Mouse (Mus musculus) hindbrain, embryonic 10.5 days (tissue): ENCODE results near the gene Ccne1. TPM values are rescaled to one million over a fixed set of nuclear protein-coding genes. Genes with fewer than 3 reads are reported as not detected.

Experiments
- DNase-seq: peaks from one replicate; pipeline ENCODE4 v3.0.0-alpha.2; 2017; ENCODE audit warnings: low spot score
- H3K27ac ChIP-seq: fragments of 300-500 bp; sonication (generic); 2 replicates; pipeline ENCODE4 v1.5.1; 2016; ENCODE audit warnings: mild to moderate bottlenecking, moderate library complexity
- H3K27me3 ChIP-seq: fragments of 300-500 bp; sonication (generic); 2 replicates; pipeline ENCODE4 v1.6.1; 2016; ENCODE audit warnings: mild to moderate bottlenecking; ENCODE audit not compliant: poor library complexity, insufficient read depth, severe bottlenecking
- H3K36me3 ChIP-seq: fragments of 300-500 bp; sonication (generic); 2 replicates; pipeline ENCODE4 v1.6.1; 2016; ENCODE audit warnings: mild to moderate bottlenecking, moderate library complexity
- H3K4me1 ChIP-seq: fragments of 300-500 bp; sonication (generic); replicated peaks from 2 replicates; pipeline ENCODE4 v1.6.1; 2016; ENCODE audit warnings: mild to moderate bottlenecking
- H3K4me3 ChIP-seq: fragments of 300-500 bp; sonication (generic); 2 replicates; pipeline ENCODE4 v1.5.1; 2016; ENCODE audit warnings: mild to moderate bottlenecking, moderate library complexity
- H3K9me3 ChIP-seq: fragments of 300-500 bp; sonication (generic); 2 replicates; pipeline ENCODE4 v1.6.1; 2016; ENCODE audit warnings: mild to moderate bottlenecking, moderate library complexity
- WGBS: fragments of 180-500 bp; shearing (Covaris S2); methylation state at CpG from one replicate; pipeline ENCODE4 v1.1.7; 2016; 5-methylcytosine and 5-hydroxymethylcytosine counted together
- polyA plus RNA-seq: library from polyadenylated mRNA; unstranded; fragments of >200 nt; fragmentation: Nextera tagmentation; extraction: Ambion mirVana; gene quantifications from 2 replicates; pipeline ENCODE4 v1.2.1, GENCODE M21; 2016

The Ccne1 gene
- polyA plus RNA-seq, 1 experiment from 2014 or later, result 66.1 TPM

- 2% methylated on average over 57 of the region's 57 CpGs for WGBS
- peaks cover 5% of the 10 kb centered on the region; the same call in 1 of the 2 replicates for H3K27me3 ChIP-seq
- H3K4me3 ChIP-seq, result peak overlapping the region; percentile 70
- H3K27ac ChIP-seq, result peak overlapping the region; percentile 88
- no peaks in the 10 kb centered on the region for H3K36me3 ChIP-seq
- H3K9me3 ChIP-seq, result no peaks in the 10 kb centered on the region
- peaks cover 13% of the 10 kb centered on the region for H3K4me1 ChIP-seq
- DNase-seq, result peak; percentile 93
Measured at GRCm38 (mm10) chr7:38061060-38061970, 46.0 kb downstream of the Ccne1 start.

GRCm38 (mm10) chr7:38059636-38060330 is 47.6 kb downstream of the Ccne1 start:
- H3K36me3 ChIP-seq, result no peaks in the 10 kb centered on the region
- H3K9me3 ChIP-seq, result no peaks in the 10 kb centered on the region
- WGBS, result 76% methylated on average over 8 of the region's 8 CpGs
- no peak overlapping the region for H3K4me3 ChIP-seq
- no peak overlapping the region for H3K27ac ChIP-seq
- DNase-seq, result no peak
- peaks cover 5% of the 10 kb centered on the region; the same call in 1 of the 2 replicates for H3K27me3 ChIP-seq
- peaks cover 13% of the 10 kb centered on the region for H3K4me1 ChIP-seq

DNA sequence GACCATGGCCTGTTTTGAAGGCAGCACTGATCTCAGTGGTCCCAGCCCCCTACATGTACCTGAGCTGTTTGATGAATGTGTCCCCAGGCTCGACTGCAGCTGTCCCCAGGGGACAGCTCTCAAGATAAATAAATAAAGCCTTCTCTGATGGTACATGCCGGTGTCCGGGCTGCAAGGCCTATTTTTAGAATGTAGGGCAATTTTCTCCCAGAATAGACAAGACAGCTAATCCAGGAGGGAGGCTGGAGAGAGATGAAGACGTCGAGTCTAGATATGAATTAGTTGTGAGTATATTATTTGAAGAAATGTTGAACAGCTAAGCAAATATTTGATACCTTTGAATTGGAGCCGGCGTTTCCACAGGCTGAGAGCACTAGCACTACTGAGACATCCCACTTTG is 48.2 kb downstream of the Ccne1 start:
- Histone ChIP-seq H3K4me3 (no peak overlapping the region), H3K27ac (no peak overlapping the region), H3K36me3 (no peaks in the 10 kb centered on the region), H3K27me3 (peaks cover 5% of the 10 kb centered on the region; the same call in 1 of the 2 replicates), H3K4me1 (peaks cover 13% of the 10 kb centered on the region), H3K9me3 (no peaks in the 10 kb centered on the region; the same call in 1 of the 2 replicates)
- DNase-seq, result no peak
- WGBS, result 70% methylated on average over 7 of the region's 7 CpGs

- no peak overlapping the region for H3K4me3 ChIP-seq
- no peak overlapping the region for H3K27ac ChIP-seq
- H3K9me3 ChIP-seq, result no peaks in the 10 kb centered on the region; the same call in 1 of the 2 replicates
- H3K36me3 ChIP-seq, result no peaks in the 10 kb centered on the region
- DNase-seq, result no peak
- no peaks in the 10 kb centered on the region for H3K27me3 ChIP-seq
- peaks cover 4% of the 10 kb centered on the region for H3K4me1 ChIP-seq
- WGBS, result 86% methylated on average over 2 of the region's 2 CpGs
Measured at GRCm38 (mm10) chr7:38055996-38056395, 51.3 kb downstream of the Ccne1 start.

DNA sequence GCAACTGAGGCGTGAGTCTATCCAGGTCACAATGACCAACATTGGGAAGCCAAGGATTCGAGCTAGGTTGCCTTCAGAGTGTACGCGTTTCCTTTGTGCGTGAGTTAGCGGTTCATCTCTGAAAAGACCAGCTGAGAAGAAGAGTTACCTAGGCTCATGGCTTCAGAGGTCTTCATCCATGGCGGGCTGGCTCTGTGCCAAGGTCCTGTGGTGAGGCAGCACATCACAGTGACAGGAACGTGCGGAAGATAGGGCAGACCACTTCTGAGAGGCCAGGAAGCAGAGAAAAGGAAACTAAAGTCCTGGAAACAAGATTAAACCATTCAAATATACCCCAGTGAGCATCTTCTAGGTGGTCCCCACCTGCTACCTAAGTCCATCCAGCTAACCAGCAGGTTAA is 53.1 kb downstream of the Ccne1 start:
- no peak for DNase-seq
- Histone ChIP-seq H3K4me1 (no peaks in the 10 kb centered on the region), H3K4me3 (no peak overlapping the region), H3K27ac (no peak overlapping the region), H3K9me3 (no peaks in the 10 kb centered on the region; the same call in 1 of the 2 replicates), H3K36me3 (no peaks in the 10 kb centered on the region), H3K27me3 (no peaks in the 10 kb centered on the region)
- 91% methylated on average over 9 of the region's 9 CpGs for WGBS

Other genes with a start within 250 kb of the Ccne1 start
- 33.4 and 40.1 TPM in 2 replicates for gene Uri1, start 84.0 kb downstream of the Ccne1 start, polyA plus RNA-seq
- gene 1600014C10Rik, start 75.7 kb upstream of the Ccne1 start, polyA plus RNA-seq, result 15.1 and 15.2 TPM in 2 replicates
- gene Plekhf1, start 120.5 kb upstream of the Ccne1 start, polyA plus RNA-seq, result 2.5 and 3.2 TPM in 2 replicates
- gene Pop4, start 163.9 kb upstream of the Ccne1 start, polyA plus RNA-seq, result 83.2 and 92.3 TPM in 2 replicates